Mouse (Mus musculus) kidney, embryonic 15.5 days (tissue): ENCODE measurements around the gene Top2a. TPM values are rescaled to one million over a fixed set of nuclear protein-coding genes. Genes with fewer than 3 reads are reported as not detected.

Experiments used
- ATAC-seq: fragments of 200-750 bp; cut with Nextera tagmentation; replicated peaks from 2 replicates; pipeline ENCODE4 v1.8.0; 2017; ENCODE audit warnings: moderate TSS enrichment; ENCODE audit not compliant: low FRiP score
- H3K27ac ChIP-seq: fragments of 300-500 bp; sonication (generic); 2 replicates; pipeline ENCODE4 v1.5.1; 2015; ENCODE audit warnings: mild to moderate bottlenecking, inconsistent platforms
- H3K27me3 ChIP-seq: fragments of 300-500 bp; sonication (generic); 2 replicates; pipeline ENCODE4 v1.6.1; 2015; ENCODE audit warnings: inconsistent platforms
- H3K36me3 ChIP-seq: fragments of 300-500 bp; sonication (generic); 2 replicates; pipeline ENCODE4 v1.6.1; 2015; ENCODE audit warnings: inconsistent platforms
- H3K4me1 ChIP-seq: fragments of 300-500 bp; sonication (generic); 2 replicates; pipeline ENCODE4 v1.6.1; 2015; ENCODE audit warnings: inconsistent platforms
- H3K4me2 ChIP-seq: fragments of 300-500 bp; sonication (generic); 2 replicates; pipeline ENCODE4 v1.6.1; 2015; ENCODE audit warnings: moderate library complexity, mild to moderate bottlenecking, inconsistent platforms
- H3K4me3 ChIP-seq: fragments of 300-500 bp; sonication (generic); replicated peaks from 2 replicates; pipeline ENCODE4 v1.5.1; 2015; ENCODE audit warnings: mild to moderate bottlenecking, inconsistent platforms
- H3K9ac ChIP-seq: fragments of 300-500 bp; sonication (generic); 2 replicates; pipeline ENCODE4 v1.6.1; 2015; ENCODE audit warnings: mild to moderate bottlenecking, inconsistent platforms
- H3K9me3 ChIP-seq: fragments of 300-500 bp; sonication (generic); replicated peaks from 2 replicates; pipeline ENCODE4 v1.6.1; 2016; ENCODE audit warnings: inconsistent platforms
- WGBS: fragments of 180-500 bp; shearing (Covaris S2); methylation state at CpG from one replicate; pipeline ENCODE4 v1.1.7; 2015; ENCODE audit warnings: mixed read lengths; 5-methylcytosine and 5-hydroxymethylcytosine counted together
- polyA plus RNA-seq: library from polyadenylated mRNA; unstranded; fragments of >200 nt; fragmentation: Nextera tagmentation; extraction: Ambion mirVana; gene quantifications from 2 replicates; pipeline ENCODE4 v1.2.1, GENCODE M21; 2015

Gene Top2a
- polyA plus RNA-seq, 1 experiment from 2014 or later = 249 TPM

GRCm38 (mm10) chr11:99055143-99055542 lies 31.2 kb upstream of the Top2a start:
- no peak overlapping the region for H3K4me2 ChIP-seq
- peaks cover 36% of the 10 kb centered on the region for H3K36me3 ChIP-seq
- H3K4me3 ChIP-seq = no peak overlapping the region
- no peaks in the 10 kb centered on the region for H3K9me3 ChIP-seq
- H3K4me1 ChIP-seq = peaks cover 26% of the 10 kb centered on the region
- 40% methylated on average over 4 of the region's 4 CpGs for WGBS
- no peak overlapping the region for H3K9ac ChIP-seq
- H3K27me3 ChIP-seq = no peaks in the 10 kb centered on the region
- peak overlapping the region; percentile 76 for H3K27ac ChIP-seq
- no peak for ATAC-seq

GRCm38 (mm10) chr11:99047643-99048042 lies 23.7 kb upstream of the Top2a start:
- WGBS = 70% methylated on average over 2 of the region's 2 CpGs
- Histone ChIP-seq H3K9me3 (no peaks in the 10 kb centered on the region), H3K4me2 (no peak overlapping the region), H3K36me3 (peaks cover 74% of the 10 kb centered on the region), H3K27ac (peak overlapping the region; percentile 59), H3K4me3 (no peak overlapping the region), H3K4me1 (peaks cover 53% of the 10 kb centered on the region), H3K9ac (no peak overlapping the region), H3K27me3 (no peaks in the 10 kb centered on the region)
- ATAC-seq = no peak

DNA sequence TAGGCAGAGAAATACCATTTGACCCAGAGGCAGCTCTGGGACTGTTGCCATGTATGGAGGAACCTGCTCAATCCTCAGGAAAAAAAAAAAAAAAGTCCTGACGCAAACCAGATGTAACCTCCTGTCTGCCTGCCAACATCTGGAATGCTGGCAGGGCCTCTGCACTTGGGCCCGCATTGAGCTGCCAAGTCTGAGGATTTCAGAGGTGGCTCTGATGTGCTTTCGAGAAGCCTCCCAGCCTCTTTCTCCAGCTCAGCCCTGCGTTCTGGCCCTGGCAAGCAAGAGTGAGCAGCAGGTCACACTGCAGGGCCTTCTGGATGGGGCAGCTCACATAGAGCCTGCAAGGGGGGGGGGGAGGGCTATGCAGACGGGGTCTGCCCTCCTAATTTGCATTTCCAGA lies 23.1 kb upstream of the Top2a start:
- no peaks in the 10 kb centered on the region for H3K9me3 ChIP-seq
- H3K27ac ChIP-seq = peak overlapping the region; percentile 59
- H3K4me3 ChIP-seq = no peak overlapping the region
- H3K9ac ChIP-seq = no peak overlapping the region
- WGBS = 28% methylated on average over 5 of the region's 5 CpGs
- H3K36me3 ChIP-seq = peaks cover 69% of the 10 kb centered on the region
- no peak overlapping the region for H3K4me2 ChIP-seq
- ATAC-seq = no peak
- no peaks in the 10 kb centered on the region for H3K27me3 ChIP-seq
- H3K4me1 ChIP-seq = peaks cover 58% of the 10 kb centered on the region

DNA sequence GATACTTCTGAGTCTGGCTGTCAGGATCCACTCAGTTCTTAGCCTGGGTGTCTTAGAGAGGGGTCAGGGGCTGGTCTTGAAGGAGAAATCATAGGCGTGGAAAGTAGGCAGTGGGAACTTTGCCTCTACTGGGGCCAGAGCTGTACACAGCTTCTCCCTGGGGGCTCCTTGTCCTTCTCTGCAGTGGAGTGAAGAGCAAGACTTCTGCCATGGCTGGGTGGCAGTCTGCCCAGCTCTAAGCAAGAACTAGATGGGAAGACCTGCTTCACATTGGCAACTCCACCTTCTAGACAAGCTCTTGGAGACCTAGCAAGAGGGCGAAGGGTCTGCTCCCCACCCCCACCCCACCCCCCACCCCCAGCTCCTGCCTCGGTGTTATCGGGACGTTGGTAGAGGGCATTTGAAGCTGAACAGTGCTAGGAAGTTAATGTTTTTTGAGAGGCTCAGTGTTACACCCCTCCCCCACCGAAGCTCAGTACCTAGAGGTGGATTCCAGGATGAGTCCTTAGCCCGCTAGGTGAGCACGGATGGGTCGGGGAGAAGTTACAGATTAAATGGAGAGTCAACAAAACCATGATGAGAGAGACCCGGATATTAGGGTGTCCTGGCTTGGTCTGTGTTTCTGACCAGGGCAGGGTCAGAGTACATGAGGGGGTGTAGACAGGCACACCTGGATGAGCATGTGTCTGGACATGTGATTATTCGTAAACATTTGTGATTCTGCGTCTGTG lies 21.3 kb upstream of the Top2a start:
- peak overlapping the region; percentile 59 for H3K27ac ChIP-seq
- peaks cover 69% of the 10 kb centered on the region for H3K4me1 ChIP-seq
- no peaks in the 10 kb centered on the region for H3K27me3 ChIP-seq
- no peak overlapping the region for H3K9ac ChIP-seq
- 61% methylated on average over 12 of the region's 12 CpGs for WGBS
- H3K4me2 ChIP-seq = peak overlapping the region; percentile 44
- ATAC-seq = no peak
- no peaks in the 10 kb centered on the region for H3K9me3 ChIP-seq
- H3K36me3 ChIP-seq = peaks cover 51% of the 10 kb centered on the region
- H3K4me3 ChIP-seq = no peak overlapping the region

DNA sequence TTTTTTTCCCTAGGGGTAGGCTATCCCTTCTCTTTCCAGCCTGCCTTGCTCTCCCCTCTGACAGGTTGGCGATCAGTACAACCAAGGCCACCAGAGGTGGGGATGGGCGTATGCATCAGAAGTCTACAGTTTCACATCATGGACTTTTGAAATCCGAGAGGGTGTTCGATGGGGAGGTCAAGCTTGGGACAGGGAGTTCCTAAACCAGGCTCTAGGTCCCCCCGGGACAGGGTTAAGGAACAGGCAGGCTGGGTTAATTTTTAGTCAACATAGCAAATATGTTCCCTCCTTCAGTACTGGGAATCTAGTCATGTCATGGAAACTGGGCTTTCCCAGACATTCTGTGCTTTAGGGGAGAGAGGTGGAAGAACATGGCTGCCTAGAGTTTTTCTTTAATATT lies 20.3 kb upstream of the Top2a start:
- peak overlapping the region; percentile 20 for H3K4me3 ChIP-seq

DNA sequence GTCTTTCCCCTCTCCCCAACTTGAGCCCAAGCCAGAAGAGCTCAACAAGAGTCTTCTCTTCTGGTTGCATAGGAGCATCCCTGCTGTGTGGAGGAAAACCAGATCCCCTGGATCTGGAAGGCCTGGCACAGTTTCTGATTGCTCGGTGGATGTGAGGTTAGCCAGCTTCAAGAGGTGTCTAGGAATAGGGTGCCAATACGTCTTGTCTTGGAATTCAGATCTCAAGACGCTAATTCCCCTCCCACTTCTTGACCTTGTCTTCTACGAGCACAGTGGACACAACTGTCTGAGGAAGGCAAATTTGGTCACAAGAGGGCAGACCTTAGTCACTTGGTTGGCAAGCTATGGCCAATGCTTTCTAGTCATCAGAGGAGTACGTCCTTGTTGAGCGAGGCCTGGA lies 19.6 kb upstream of the Top2a start:
- peaks cover 73% of the 10 kb centered on the region for H3K4me1 ChIP-seq
- peak overlapping the region; percentile 20 for H3K4me3 ChIP-seq
- peak overlapping the region; percentile 59 for H3K27ac ChIP-seq

More for the DNA sequence above, 20.3 kb upstream of the Top2a start:
- Histone ChIP-seq H3K9me3 (no peaks in the 10 kb centered on the region), H3K27me3 (no peaks in the 10 kb centered on the region), H3K4me2 (peak overlapping the region; percentile 44), H3K27ac (peak overlapping the region; percentile 59), H3K36me3 (peaks cover 40% of the 10 kb centered on the region), H3K9ac (no peak overlapping the region), H3K4me1 (peaks cover 73% of the 10 kb centered on the region)
- WGBS = 27% methylated on average over 5 of the region's 5 CpGs
- no peak for ATAC-seq

GRCm38 (mm10) chr11:99042834-99043431 lies 18.9 kb upstream of the Top2a start:
- Histone ChIP-seq H3K4me1 (peaks cover 70% of the 10 kb centered on the region), H3K9me3 (no peaks in the 10 kb centered on the region), H3K9ac (peak overlapping the region; percentile 89), H3K27me3 (no peaks in the 10 kb centered on the region), H3K4me3 (peak overlapping the region; percentile 71), H3K36me3 (peaks cover 27% of the 10 kb centered on the region), H3K4me2 (peak overlapping the region; percentile 88), H3K27ac (peak overlapping the region; percentile 96)
- 30% methylated on average over 12 of the region's 12 CpGs for WGBS
- no peak for ATAC-seq

More for the DNA sequence above, 19.6 kb upstream of the Top2a start:
- no peaks in the 10 kb centered on the region for H3K9me3 ChIP-seq
- 52% methylated on average over 6 of the region's 6 CpGs for WGBS
- no peak for ATAC-seq
- H3K4me2 ChIP-seq = peak overlapping the region; percentile 44
- H3K36me3 ChIP-seq = peaks cover 34% of the 10 kb centered on the region
- H3K27me3 ChIP-seq = no peaks in the 10 kb centered on the region
- H3K9ac ChIP-seq = no peak overlapping the region

DNA sequence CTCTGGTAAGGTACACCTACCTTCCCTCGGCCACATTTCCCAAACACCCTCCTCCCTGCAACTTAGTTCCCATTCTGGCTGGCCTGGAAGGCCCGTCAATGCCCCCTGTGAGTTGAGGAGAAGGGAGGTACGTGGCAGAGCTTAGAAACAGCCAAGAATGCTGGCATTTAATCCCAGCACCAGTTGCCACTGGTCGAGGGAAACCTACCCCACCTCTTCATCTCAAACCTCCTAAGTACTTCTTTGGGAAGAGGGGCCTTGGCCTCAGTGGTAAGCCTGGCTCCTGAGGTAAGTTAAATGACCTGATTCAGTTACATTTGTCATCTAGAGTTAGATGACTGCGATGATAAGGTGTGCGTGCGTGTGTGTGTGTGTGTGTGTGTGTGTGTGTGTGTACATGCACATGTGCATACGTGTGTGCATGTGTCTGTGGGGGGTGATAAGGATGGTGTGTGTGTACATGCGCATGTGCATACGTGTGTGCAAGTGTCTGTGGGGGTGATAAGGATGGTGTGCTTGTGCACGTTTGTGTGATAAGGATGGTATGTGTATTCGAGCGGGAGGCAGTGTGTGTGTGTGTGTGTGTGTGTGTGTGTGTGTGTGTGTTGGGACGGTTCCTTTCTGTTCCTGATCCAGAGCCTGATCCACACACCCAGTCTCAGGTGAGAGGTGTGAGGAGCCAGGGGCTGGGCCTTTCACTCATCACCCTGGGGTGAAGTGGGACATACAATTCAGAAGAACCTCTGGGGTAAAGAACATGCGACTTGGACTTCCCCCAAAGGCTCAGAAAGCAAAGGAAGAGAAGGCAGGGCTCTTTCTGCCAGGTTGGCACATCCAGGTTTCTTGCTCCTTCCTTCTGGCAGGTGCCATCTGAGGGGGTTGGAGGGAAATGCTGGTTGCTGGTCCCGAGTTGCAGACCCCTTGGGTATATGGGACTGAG lies 18.1 kb upstream of the Top2a start:
- Histone ChIP-seq H3K9ac (peak overlapping the region; percentile 89), H3K36me3 (peaks cover 18% of the 10 kb centered on the region; the same call in 1 of the 2 replicates), H3K4me2 (peak overlapping the region; percentile 88), H3K4me3 (peak overlapping the region; percentile 71), H3K27me3 (no peaks in the 10 kb centered on the region), H3K9me3 (no peaks in the 10 kb centered on the region), H3K4me1 (peaks cover 62% of the 10 kb centered on the region), H3K27ac (peak overlapping the region; percentile 96)
- no peak for ATAC-seq
- 36% methylated on average over 16 of the region's 16 CpGs for WGBS

DNA sequence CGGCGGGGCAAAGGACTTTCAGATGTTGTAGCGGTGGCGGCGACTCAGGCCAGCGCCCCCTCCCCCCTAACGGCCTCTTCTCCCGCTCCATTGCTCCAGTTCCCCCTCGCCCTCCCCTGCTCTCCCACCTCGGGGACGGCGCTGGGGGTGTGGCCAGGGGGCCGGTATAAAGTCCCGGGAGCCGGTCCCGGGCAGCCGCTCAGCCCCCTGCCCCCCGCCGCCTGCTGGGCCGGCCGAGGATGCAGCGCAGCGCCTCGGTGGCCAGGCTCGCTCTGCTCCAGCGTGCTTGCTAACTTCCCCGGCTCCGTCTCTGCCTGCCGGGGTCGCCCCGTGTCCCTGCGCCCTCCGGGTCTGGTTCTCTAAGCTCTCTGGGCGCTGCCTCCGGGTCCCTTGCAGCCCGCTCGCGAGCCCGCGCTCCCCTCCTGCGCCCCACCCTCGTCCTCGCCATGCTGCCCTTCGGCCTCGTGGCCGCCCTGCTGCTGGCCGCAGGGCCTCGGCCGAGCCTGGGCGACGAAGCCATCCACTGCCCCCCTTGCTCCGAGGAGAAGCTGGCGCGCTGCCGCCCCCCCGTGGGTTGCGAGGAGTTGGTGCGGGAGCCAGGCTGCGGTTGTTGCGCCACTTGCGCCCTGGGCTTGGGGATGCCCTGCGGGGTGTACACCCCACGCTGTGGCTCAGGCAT lies 17.2 kb upstream of the Top2a start, which contains the start of gene Igfbp4:
Gene Igfbp4 (plus strand): TSS at position 194 of the 679 bp plus-strand sequence.
- peak within 1 kb of the TSS; percentile 96 for H3K27ac ChIP-seq
- ATAC-seq = peak; percentile 83
- peak within 1 kb of the TSS; percentile 88 for H3K4me2 ChIP-seq
- H3K27me3 ChIP-seq = no peaks in the 10 kb centered on the region
- peak within 1 kb of the TSS; percentile 71 for H3K4me3 ChIP-seq
- H3K9me3 ChIP-seq = no peaks in the 10 kb centered on the region
- under 1% methylated on average over 63 of the region's 63 CpGs for WGBS
- H3K36me3 ChIP-seq = peaks cover 17% of the 10 kb centered on the region; the same call in 1 of the 2 replicates
- H3K9ac ChIP-seq = peak within 1 kb of the TSS; percentile 89
- peaks cover 53% of the 10 kb centered on the region for H3K4me1 ChIP-seq

DNA sequence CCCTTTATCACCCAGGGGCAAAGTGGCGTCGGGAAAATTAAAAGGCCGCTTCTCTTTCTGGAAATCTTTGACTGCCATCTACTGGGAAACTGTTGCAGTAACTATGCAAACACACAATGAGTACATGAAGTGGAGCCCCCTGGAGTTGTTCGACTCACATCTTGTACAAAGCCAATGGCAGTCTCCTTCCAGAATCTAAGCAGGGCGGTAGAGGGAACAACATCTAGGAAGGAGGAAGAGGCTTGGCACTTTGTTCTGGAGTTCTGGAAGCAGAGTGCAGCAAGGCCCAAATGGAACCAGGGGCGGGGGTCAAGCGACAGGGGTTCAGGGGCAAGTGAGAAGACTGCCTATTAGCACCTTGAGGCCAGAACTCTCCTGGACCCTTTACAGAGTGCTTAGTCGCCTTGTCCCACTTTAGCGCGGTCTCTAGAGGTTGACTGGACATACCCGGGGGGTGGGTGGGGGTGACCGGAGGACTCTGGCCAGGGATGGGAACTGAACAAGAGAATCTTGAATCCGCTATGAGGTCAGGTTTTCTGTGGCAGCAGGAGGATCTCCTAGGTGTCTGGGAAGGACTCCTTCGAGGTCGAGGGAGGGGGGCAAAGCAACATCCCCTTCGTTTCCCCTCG lies 16.5 kb upstream of the Top2a start:
- peaks cover 46% of the 10 kb centered on the region for H3K4me1 ChIP-seq
- peak overlapping the region; percentile 71 for H3K4me3 ChIP-seq
- no peaks in the 10 kb centered on the region for H3K9me3 ChIP-seq
- H3K36me3 ChIP-seq = peaks cover 14% of the 10 kb centered on the region; the same call in 1 of the 2 replicates
- H3K27me3 ChIP-seq = no peaks in the 10 kb centered on the region
- peak overlapping the region; percentile 89 for H3K9ac ChIP-seq
- H3K27ac ChIP-seq = peak overlapping the region; percentile 96
- WGBS = 2% methylated on average over 17 of the region's 17 CpGs
- H3K4me2 ChIP-seq = peak overlapping the region; percentile 88
- peak; percentile 38 for ATAC-seq

GRCm38 (mm10) chr11:99039782-99040181 lies 15.8 kb upstream of the Top2a start:
- Histone ChIP-seq H3K36me3 (peaks cover 7% of the 10 kb centered on the region; the same call in 1 of the 2 replicates), H3K4me2 (peak overlapping the region; percentile 88), H3K9ac (peak overlapping the region; percentile 89), H3K9me3 (no peaks in the 10 kb centered on the region), H3K4me1 (peaks cover 39% of the 10 kb centered on the region), H3K27me3 (no peaks in the 10 kb centered on the region), H3K27ac (peak overlapping the region; percentile 96), H3K4me3 (peak overlapping the region; percentile 71)
- under 1% methylated on average over 15 of the region's 15 CpGs for WGBS
- ATAC-seq = peak; percentile 69
